Mouse (Mus musculus) urinary bladder, adult 18-20 months (tissue): ENCODE measurements around the gene Plekhd1.

ENCODE experiments used
- DNase-seq, 2 experiments: peaks; one replicate each; pipeline ENCODE4 v3.0.0; 2022; ENCODE audit warnings: low spot score in 2 of 2, mixed read lengths in 2 of 2

Plekhd1 gene

GRCm38 (mm10) chr12:80751556-80751955, 59.2 kb downstream of the Plekhd1 start:
- no peak for DNase-seq

GRCm38 (mm10) chr12:80757751-80758558, 65.6 kb downstream of the Plekhd1 start:
- DNase-seq, result peak; percentile 51 to 60

GRCm38 (mm10) chr12:80758559-80759386, 66.4 kb downstream of the Plekhd1 start:
- DNase-seq, result peak in 1 of 2 experiments; percentile 31

GRCm38 (mm10) chr12:80759387-80759712, 67.0 kb downstream of the Plekhd1 start:
- DNase-seq, result no peak

GRCm38 (mm10) chr12:80759713-80760395, 67.5 kb downstream of the Plekhd1 start:
- peak in 1 of 2 experiments; percentile 15 for DNase-seq

- DNase-seq, result peak; percentile 33 to 35
These were observed 68.0 kb downstream of the Plekhd1 start, which contains the start of gene Ccdc177 for GRCm38 (mm10) chr12:80760396-80760801. Gene Ccdc177 (minus strand): TSS chr12:80760687.

- DNase-seq, result no peak
These were observed 70.6 kb downstream of the Plekhd1 start for GRCm38 (mm10) chr12:80762982-80763381.

- no peak for DNase-seq
These were observed 71.7 kb downstream of the Plekhd1 start for GRCm38 (mm10) chr12:80764116-80764515.

GRCm38 (mm10) chr12:80769697-80770096, 77.3 kb downstream of the Plekhd1 start:
- DNase-seq, result peak; percentile 41 to 61
